Mouse (Mus musculus): ENCODE data around the gene Ctcfl. TPM values are rescaled to one million over a fixed set of nuclear protein-coding genes. Genes with fewer than 3 reads are reported as not detected.

Ctcfl gene
- total and polyA plus RNA-seq, 2 experiments from 2014 or later = 0.26 TPM; not detected in 1

- H3K27me3 ChIP-seq (ENCODE audit: control insufficient read depth, insufficient read depth, low read length) = no peaks in the 10 kb centered on the region
- peak overlapping the region; percentile 42 for H3K4me2 ChIP-seq (ENCODE audit: low read depth, low read length)
- 14% methylated on average over 13 of the region's 13 CpGs for WGBS
- no peaks in the 10 kb centered on the region for H3K9me3 ChIP-seq (replicated peaks; ENCODE audit: control insufficient read depth, low read length)
- peaks cover 18% of the 10 kb centered on the region for H3K4me1 ChIP-seq (ENCODE audit: control insufficient read depth, insufficient read depth)
- H3K27ac ChIP-seq (ENCODE audit: low read depth) = peak overlapping the region; percentile 98
- peak; percentile 94 for DNase-seq (ENCODE audit: low spot score)
- TF ChIP-seq EP300 (IDR thresholded peaks at IDR 0.05; ENCODE audit: low read depth) = peak; percentile 76
- TF ChIP-seq CTCF (IDR thresholded peaks at IDR 0.05; ENCODE audit: low read depth) = 0 out of 2 replicates have a peak, but pooled peaks have one; percentile 9
- peak overlapping the region; percentile 28; the same call in 1 of the 2 replicates for H3K9ac ChIP-seq (replicated peaks; ENCODE audit: low read depth, low read length)
- H3K36me3 ChIP-seq (replicated peaks; ENCODE audit: control insufficient read depth, insufficient read depth, low read length) = no peaks in the 10 kb centered on the region
- H3K4me3 ChIP-seq (ENCODE audit: low read depth, low read length) = no peak overlapping the region
- peak; percentile 92 for ATAC-seq (ENCODE audit: insufficient read depth, low read depth)
These were observed 31.9 kb downstream of the Ctcfl start for GRCm38 (mm10) chr2:173087405-173087804.

DNA sequence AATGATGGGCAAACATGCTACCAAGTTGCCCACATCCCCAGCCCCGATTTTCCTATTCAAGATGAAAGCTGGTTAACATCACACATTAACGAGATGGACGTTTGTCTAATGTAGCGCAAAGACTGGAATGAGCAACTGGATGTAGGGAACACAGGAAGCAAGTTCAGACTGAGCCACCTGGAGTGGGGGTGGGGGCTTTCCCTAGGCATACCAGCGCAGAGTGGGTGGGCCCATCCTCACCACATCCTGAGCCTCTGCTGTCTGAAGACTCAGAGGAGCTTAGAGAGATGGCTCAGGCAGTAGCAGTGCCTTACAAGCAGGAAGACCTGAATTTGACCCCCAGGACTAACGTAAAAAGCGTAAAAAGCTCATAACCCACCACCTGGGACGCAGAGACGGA is 33.6 kb downstream of the Ctcfl start:
- peak overlapping the region; percentile 98 for H3K27ac ChIP-seq (ENCODE audit: low read depth)

GRCm38 (mm10) chr2:173084871-173085270 is 34.5 kb downstream of the Ctcfl start:
- Histone ChIP-seq H3K36me3 (replicated peaks; ENCODE audit: control insufficient read depth, insufficient read depth, low read length) (no peaks in the 10 kb centered on the region), H3K9me3 (replicated peaks; ENCODE audit: control insufficient read depth, low read length) (no peaks in the 10 kb centered on the region), H3K27me3 (ENCODE audit: control insufficient read depth, insufficient read depth, low read length) (no peaks in the 10 kb centered on the region), H3K4me1 (ENCODE audit: control insufficient read depth, insufficient read depth) (peaks cover 27% of the 10 kb centered on the region), H3K4me2 (ENCODE audit: low read depth, low read length) (no peak overlapping the region), H3K27ac (ENCODE audit: low read depth) (no peak overlapping the region), H3K9ac (replicated peaks; ENCODE audit: low read depth, low read length) (no peak overlapping the region), H3K4me3 (ENCODE audit: low read depth, low read length) (no peak overlapping the region)
- ATAC-seq (ENCODE audit: insufficient read depth, low read depth) (no peak), DNase-seq (ENCODE audit: low spot score) (no peak)
- TF ChIP-seq CTCF (IDR thresholded peaks at IDR 0.05; ENCODE audit: low read depth) (no peak), EP300 (IDR thresholded peaks at IDR 0.05; ENCODE audit: low read depth) (no peak)
- 95% methylated on average over 11 of the region's 11 CpGs for WGBS

More for the DNA sequence above, 33.6 kb downstream of the Ctcfl start:
- H3K9me3 ChIP-seq (replicated peaks; ENCODE audit: control insufficient read depth, low read length) = no peaks in the 10 kb centered on the region
- H3K4me2 ChIP-seq (ENCODE audit: low read depth, low read length) = no peak overlapping the region
- WGBS = 83% methylated on average over 9 of the region's 9 CpGs
- H3K4me3 ChIP-seq (ENCODE audit: low read depth, low read length) = no peak overlapping the region
- no peaks in the 10 kb centered on the region for H3K27me3 ChIP-seq (ENCODE audit: control insufficient read depth, insufficient read depth, low read length)
- no peak for ATAC-seq (ENCODE audit: insufficient read depth, low read depth)
- H3K36me3 ChIP-seq (replicated peaks; ENCODE audit: control insufficient read depth, insufficient read depth, low read length) = no peaks in the 10 kb centered on the region
- H3K9ac ChIP-seq (replicated peaks; ENCODE audit: low read depth, low read length) = no peak overlapping the region
- peaks cover 18% of the 10 kb centered on the region for H3K4me1 ChIP-seq (ENCODE audit: control insufficient read depth, insufficient read depth)
- TF ChIP-seq CTCF (IDR thresholded peaks at IDR 0.05; ENCODE audit: low read depth) (no peak), EP300 (IDR thresholded peaks at IDR 0.05; ENCODE audit: low read depth) (no peak)
- no peak for DNase-seq (ENCODE audit: low spot score)

GRCm38 (mm10) chr2:173083712-173084475 is 35.4 kb downstream of the Ctcfl start:
- Histone ChIP-seq H3K9me3 (replicated peaks; ENCODE audit: control insufficient read depth, low read length) (no peaks in the 10 kb centered on the region), H3K36me3 (replicated peaks; ENCODE audit: control insufficient read depth, insufficient read depth, low read length) (no peaks in the 10 kb centered on the region), H3K27me3 (ENCODE audit: control insufficient read depth, insufficient read depth, low read length) (no peaks in the 10 kb centered on the region), H3K4me2 (ENCODE audit: low read depth, low read length) (peak overlapping the region; percentile 16; the same call in 1 of the 2 replicates), H3K4me1 (ENCODE audit: control insufficient read depth, insufficient read depth) (peaks cover 28% of the 10 kb centered on the region), H3K27ac (ENCODE audit: low read depth) (peak overlapping the region; percentile 60; the same call in 1 of the 2 replicates), H3K4me3 (ENCODE audit: low read depth, low read length) (no peak overlapping the region), H3K9ac (replicated peaks; ENCODE audit: low read depth, low read length) (peak overlapping the region; percentile 38; the same call in 1 of the 2 replicates)
- 13% methylated on average over 13 of the region's 13 CpGs for WGBS
- TF ChIP-seq CTCF (IDR thresholded peaks at IDR 0.05; ENCODE audit: low read depth) = no peak
- no peak for TF ChIP-seq EP300 (IDR thresholded peaks at IDR 0.05; ENCODE audit: low read depth)
- DNase-seq (ENCODE audit: low spot score) = peak; percentile 84
- ATAC-seq (ENCODE audit: insufficient read depth, low read depth) = peak; percentile 40

- Histone ChIP-seq H3K9me3 (replicated peaks; ENCODE audit: control insufficient read depth, low read length) (no peaks in the 10 kb centered on the region), H3K4me2 (ENCODE audit: low read depth, low read length) (no peak overlapping the region), H3K27ac (ENCODE audit: low read depth) (peak overlapping the region; percentile 60; the same call in 1 of the 2 replicates), H3K9ac (replicated peaks; ENCODE audit: low read depth, low read length) (0 out of 2 replicates have a peak overlapping the region, but pooled peaks have one; percentile 38), H3K4me1 (ENCODE audit: control insufficient read depth, insufficient read depth) (peaks cover 23% of the 10 kb centered on the region), H3K4me3 (ENCODE audit: low read depth, low read length) (no peak overlapping the region), H3K36me3 (replicated peaks; ENCODE audit: control insufficient read depth, insufficient read depth, low read length) (no peaks in the 10 kb centered on the region), H3K27me3 (ENCODE audit: control insufficient read depth, insufficient read depth, low read length) (no peaks in the 10 kb centered on the region)
- ATAC-seq (ENCODE audit: insufficient read depth, low read depth) (no peak), DNase-seq (ENCODE audit: low spot score) (no peak)
- WGBS = 77% methylated on average over 9 of the region's 9 CpGs
- TF ChIP-seq EP300 (IDR thresholded peaks at IDR 0.05; ENCODE audit: low read depth) (no peak), CTCF (IDR thresholded peaks at IDR 0.05; ENCODE audit: low read depth) (no peak)
These were observed 36.2 kb downstream of the Ctcfl start for GRCm38 (mm10) chr2:173083106-173083505.
